Mouse (Mus musculus) MEL (cell line): ENCODE results near the gene Trim2.

Source experiments
- CTCF ChIP-seq, 3 experiments: IDR thresholded peaks in 2 of 3; conservative IDR thresholded peaks in 1 of 3; 2 replicates each; pipeline ENCODE4 v1.5.1; 2011 to 2012; ENCODE audit warnings: low read length in 3 of 3, low read depth in 2 of 3, mild to moderate bottlenecking in 2 of 3, improper control_type of control experiment in 1 of 3, inconsistent platforms in 1 of 3, mixed read lengths in 1 of 3, moderate library complexity in 1 of 3; ENCODE audit not compliant: control insufficient read depth in 1 of 3, insufficient read depth in 1 of 3, poor library complexity in 1 of 3, severe bottlenecking in 1 of 3
- EP300 ChIP-seq, 2 experiments: IDR thresholded peaks; 2 replicates each; pipeline ENCODE4 v1.6.1; 2011; ENCODE audit warnings: improper control_type of control experiment in 2 of 2, low read length in 2 of 2, low read depth in 1 of 2, mild to moderate bottlenecking in 1 of 2
- ETS1 ChIP-seq: IDR thresholded peaks from 2 replicates; pipeline ENCODE4 v1.6.1; 2012; ENCODE audit warnings: low read depth, mild to moderate bottlenecking, inconsistent platforms, low read length, improper control_type of control experiment, moderate library complexity
- GATA1 ChIP-seq: IDR thresholded peaks from 2 replicates; pipeline ENCODE4 v1.6.1; 2011; ENCODE audit warnings: low read depth, low read length, improper control_type of control experiment
- HCFC1 ChIP-seq: IDR thresholded peaks from 2 replicates; pipeline ENCODE4 v1.6.1; 2012; ENCODE audit warnings: low read depth, mild to moderate bottlenecking, inconsistent platforms, low read length, improper control_type of control experiment, moderate library complexity
- KAT2A ChIP-seq: conservative IDR thresholded peaks from 2 replicates; pipeline ENCODE4 v1.6.1; 2012; ENCODE audit warnings: low read depth, low read length, improper control_type of control experiment, inconsistent platforms
- MYC ChIP-seq: IDR thresholded peaks from 2 replicates; pipeline ENCODE4 v1.6.1; 2011; ENCODE audit warnings: low read depth, mild to moderate bottlenecking, low read length, improper control_type of control experiment, moderate library complexity
- NELFE ChIP-seq: IDR thresholded peaks from 2 replicates; pipeline ENCODE4 v1.6.1; 2011; ENCODE audit warnings: low read depth, low read length, improper control_type of control experiment
- POLR2A ChIP-seq, 2 experiments: IDR thresholded peaks; 2 replicates each; pipeline ENCODE4 v1.6.1; 2011 to 2012; ENCODE audit warnings: low read length in 2 of 2, mild to moderate bottlenecking in 2 of 2, control low read depth in 1 of 2, improper control_type of control experiment in 1 of 2, low read depth in 1 of 2, moderate library complexity in 1 of 2; ENCODE audit not compliant: control insufficient read depth in 1 of 2, insufficient read depth in 1 of 2, poor library complexity in 1 of 2
- SMC3 ChIP-seq: IDR thresholded peaks from 2 replicates; pipeline ENCODE4 v1.6.1; 2011; ENCODE audit warnings: low read depth, low read length, improper control_type of control experiment
- TBP ChIP-seq: IDR thresholded peaks from 2 replicates; pipeline ENCODE4 v1.8.0; 2011; ENCODE audit warnings: low read depth, low read length, improper control_type of control experiment
- ZMIZ1 ChIP-seq: IDR thresholded peaks from 2 replicates; pipeline ENCODE4 v1.6.1; 2012; ENCODE audit warnings: low read depth, mild to moderate bottlenecking, inconsistent platforms, low read length, improper control_type of control experiment, moderate library complexity
- ZNF384 ChIP-seq: IDR thresholded peaks from 2 replicates; pipeline ENCODE4 v1.6.1; 2012; ENCODE audit warnings: low read depth, mild to moderate bottlenecking, inconsistent platforms, low read length, improper control_type of control experiment

DNA sequence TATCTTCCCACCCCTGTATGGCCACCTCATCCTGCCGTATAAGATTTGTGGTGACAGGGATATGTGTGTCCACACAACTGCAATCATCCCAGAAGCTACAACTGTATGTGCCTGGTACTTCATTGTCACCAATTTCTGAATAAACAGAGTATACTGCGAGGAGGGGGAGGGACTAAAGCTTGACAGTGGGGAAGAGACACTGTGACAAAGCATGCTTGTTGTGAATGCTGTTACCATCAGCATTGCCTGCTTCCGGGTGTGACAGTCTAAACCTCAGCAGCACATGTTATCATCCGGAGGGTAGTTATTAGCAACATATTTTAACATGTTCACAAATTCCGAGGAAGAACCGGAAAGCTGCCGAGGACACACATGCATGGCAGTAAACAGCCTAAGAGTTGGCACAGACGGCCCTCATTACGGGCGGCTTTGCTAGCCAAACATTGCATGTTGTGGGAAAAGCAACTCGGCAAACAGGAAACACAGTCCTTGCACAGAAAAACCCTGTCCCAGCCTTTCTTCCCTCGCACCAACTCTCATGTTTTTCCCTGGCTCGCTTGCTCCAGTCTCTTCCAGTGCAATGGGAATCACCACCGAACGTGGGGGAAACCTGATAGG lies 90.8 kb downstream of the Trim2 start:
- TF ChIP-seq CTCF (IDR thresholded peaks at IDR 0.05 in 2 of 3, conservative IDR thresholded peaks at IDR 0.05 in 1 of 3; ENCODE audit: control insufficient read depth in 1 of 3, insufficient read depth in 1 of 3, low read depth in 2 of 3, low read length in 3 of 3, poor library complexity in 1 of 3, severe bottlenecking in 1 of 3), result no peak
- no peak for TF ChIP-seq POLR2A (IDR thresholded peaks at IDR 0.05; ENCODE audit: control insufficient read depth in 1 of 2, insufficient read depth in 1 of 2, low read depth in 1 of 2, low read length in 2 of 2, poor library complexity in 1 of 2)
- no peak for TF ChIP-seq NELFE
- TF ChIP-seq KAT2A, result no peak
- TF ChIP-seq EP300 (IDR thresholded peaks at IDR 0.05; ENCODE audit: low read depth in 1 of 2, low read length in 2 of 2), result no peak
- TF ChIP-seq ZNF384, result no peak
- no peak for TF ChIP-seq MYC
- TF ChIP-seq TBP, result no peak
- no peak for TF ChIP-seq ETS1
- TF ChIP-seq ZMIZ1, result no peak
- no peak for TF ChIP-seq SMC3
- no peak for TF ChIP-seq GATA1
- no peak for TF ChIP-seq HCFC1
